Mouse (Mus musculus): ENCODE results near the gene Cracr2b.

- TF ChIP-seq EP300 (IDR thresholded peaks at IDR 0.05; ENCODE audit: low read depth) (no peak), CTCF (IDR thresholded peaks at IDR 0.05; ENCODE audit: low read depth) (peak; percentile 29; the same call in 1 of the 2 replicates)
Measured at GRCm38 (mm10) chr7:141461521-141462332, 833 bp downstream of the Cracr2b start.
